ENCODE assay signal across 8 mouse cellular contexts in the genomic region with DNA sequence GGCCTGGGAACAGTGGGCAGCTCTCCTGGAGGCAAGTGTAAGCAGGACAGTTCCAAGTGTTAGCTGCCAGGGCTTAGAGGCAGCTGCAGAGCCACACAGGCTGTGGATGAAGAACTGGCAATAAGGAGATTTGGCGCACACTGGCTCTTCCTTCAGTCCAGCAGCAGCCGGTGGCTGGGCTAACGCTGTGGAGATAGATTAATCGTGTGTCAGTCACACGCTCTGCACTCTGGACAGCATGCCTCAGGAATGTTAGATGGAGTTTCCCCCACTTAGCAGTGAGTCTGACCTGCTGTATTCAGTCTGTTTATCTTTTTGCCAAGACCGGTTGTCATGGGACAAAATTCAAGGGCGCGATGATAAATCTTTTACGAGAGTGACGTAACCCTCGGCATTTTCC. TPM values are rescaled to one million over a fixed set of nuclear protein-coding genes. Genes with fewer than 3 reads are reported as not detected.
A peak's percentile ranks its signal among the peaks of the same experiment; 100 is the strongest.
DNase-seq lines count a peak whose midpoint lies in the region; ATAC-seq lines count a peak whose summit lies in the region.

No protein-coding gene starts in this region.

- no peaks in the 10 kb centered on the region for H3K9me3 ChIP-seq in forebrain, embryonic 12.5 days
- H3K9me3 ChIP-seq in hindbrain, embryonic 14.5 days (ENCODE audit: control insufficient read depth, low read length), result no peaks in the 10 kb centered on the region
- no peaks in the 10 kb centered on the region for H3K9me3 ChIP-seq in liver, embryonic 12.5 days (replicated peaks)
- H3K9me3 ChIP-seq in neural tube, embryonic 15.5 days (replicated peaks), result no peaks in the 10 kb centered on the region

- no peak overlapping the region for H3K4me3 ChIP-seq in forebrain, embryonic 12.5 days (replicated peaks)
- H3K4me3 ChIP-seq in hindbrain, embryonic 14.5 days (replicated peaks; ENCODE audit: low read length), result no peak overlapping the region
- no peak overlapping the region for H3K4me3 ChIP-seq in liver, embryonic 12.5 days
- no peak overlapping the region for H3K4me3 ChIP-seq in neural tube, embryonic 15.5 days (replicated peaks)

- peak; percentile 68 for DNase-seq in left cerebral cortex, postnatal 4 days
- DNase-seq in left cerebral cortex, adult 8-10 months (ENCODE audit: low spot score in 2 of 2), result no peak
- DNase-seq in hindbrain, embryonic 14.5 days (ENCODE audit: low spot score), result peak; percentile 38
- DNase-seq in spleen, postnatal 14 days (ENCODE audit: low spot score in 2 of 2), result no peak
- no peak for DNase-seq in frontal cortex, postnatal 25 days (ENCODE audit: low spot score in 2 of 2)

- H3K9ac ChIP-seq in forebrain, embryonic 12.5 days, result no peak overlapping the region
- H3K9ac ChIP-seq in hindbrain, embryonic 14.5 days, result no peak overlapping the region
- no peak overlapping the region for H3K9ac ChIP-seq in liver, embryonic 12.5 days
- no peak overlapping the region for H3K9ac ChIP-seq in neural tube, embryonic 15.5 days (replicated peaks)

- intact Hi-C loops in left cerebral cortex, postnatal 4 days (cut with DNase I), result no loop called here

- H3K27ac ChIP-seq in forebrain, embryonic 12.5 days, result 0 out of 2 replicates have a peak overlapping the region, but pooled peaks have one; percentile 9
- no peak overlapping the region for H3K27ac ChIP-seq in hindbrain, embryonic 14.5 days
- no peak overlapping the region for H3K27ac ChIP-seq in liver, embryonic 12.5 days
- H3K27ac ChIP-seq in neural tube, embryonic 15.5 days (replicated peaks), result no peak overlapping the region

- H3K27me3 ChIP-seq in forebrain, embryonic 12.5 days, result no peaks in the 10 kb centered on the region
- no peaks in the 10 kb centered on the region for H3K27me3 ChIP-seq in hindbrain, embryonic 14.5 days (ENCODE audit: control insufficient read depth, insufficient read depth, low read length)
- no peaks in the 10 kb centered on the region for H3K27me3 ChIP-seq in liver, embryonic 12.5 days (replicated peaks)
- no peaks in the 10 kb centered on the region for H3K27me3 ChIP-seq in neural tube, embryonic 15.5 days (replicated peaks)

- H3K36me3 ChIP-seq in forebrain, embryonic 12.5 days (replicated peaks), result no peaks in the 10 kb centered on the region
- H3K36me3 ChIP-seq in hindbrain, embryonic 14.5 days (replicated peaks; ENCODE audit: control insufficient read depth, insufficient read depth), result no peaks in the 10 kb centered on the region
- H3K36me3 ChIP-seq in liver, embryonic 12.5 days, result no peaks in the 10 kb centered on the region
- H3K36me3 ChIP-seq in neural tube, embryonic 15.5 days, result no peaks in the 10 kb centered on the region

- ATAC-seq in forebrain, embryonic 12.5 days (ENCODE audit: low FRiP score), result 0 out of 2 replicates have a peak, but pooled peaks have one; percentile 24
- peak; percentile 70 for ATAC-seq in hindbrain, embryonic 14.5 days (ENCODE audit: low FRiP score)
- ATAC-seq in liver, embryonic 12.5 days, result peak; percentile 67
- peak; percentile 58; the same call in 1 of the 2 replicates for ATAC-seq in neural tube, embryonic 15.5 days (ENCODE audit: low FRiP score)

- 66% methylated on average over 11 of the region's 11 CpGs for WGBS in forebrain, embryonic 12.5 days
- 52% methylated on average over 11 of the region's 11 CpGs for WGBS in hindbrain, embryonic 14.5 days
- 51% methylated on average over 11 of the region's 11 CpGs for WGBS in liver, embryonic 12.5 days (ENCODE audit: insufficient replicate concordance)
- WGBS in neural tube, embryonic 15.5 days, result 57% methylated on average over 11 of the region's 11 CpGs

- peaks cover 44% of the 10 kb centered on the region for H3K4me1 ChIP-seq in forebrain, embryonic 12.5 days
- peaks cover 9% of the 10 kb centered on the region; the same call in 1 of the 2 replicates for H3K4me1 ChIP-seq in hindbrain, embryonic 14.5 days (replicated peaks; ENCODE audit: control insufficient read depth, insufficient read depth, low read length)
- H3K4me1 ChIP-seq in liver, embryonic 12.5 days, result peaks cover 45% of the 10 kb centered on the region
- H3K4me1 ChIP-seq in neural tube, embryonic 15.5 days, result peaks cover 41% of the 10 kb centered on the region

- no peak overlapping the region for H3K4me2 ChIP-seq in forebrain, embryonic 12.5 days
- no peak overlapping the region for H3K4me2 ChIP-seq in hindbrain, embryonic 14.5 days (replicated peaks)
- no peak overlapping the region for H3K4me2 ChIP-seq in liver, embryonic 12.5 days
- no peak overlapping the region for H3K4me2 ChIP-seq in neural tube, embryonic 15.5 days

RNA-seq across cellular contexts. Expression of gene Flnb, which starts 35.9 kb away (rescaled TPM):
- 10 to 100 TPM; 36.3 to 44.4 TPM for total RNA-seq in left cerebral cortex, postnatal 4 days (2021)
- 10 to 100 TPM; 27.6 to 79.3 (median 41.4) TPM for total RNA-seq in left cerebral cortex, adult 8-10 months (2022)
- 21.3 and 22.9 TPM in 2 replicates for polyA plus RNA-seq in forebrain, embryonic 12.5 days (2016; fragmentation: Nextera tagmentation; extraction: Ambion mirVana)
- 7.4 and 9.0 TPM in 2 replicates for polyA plus RNA-seq in hindbrain, embryonic 14.5 days (2014; fragmentation: Nextera tagmentation; extraction: Ambion mirVana)
- 7.4 and 8.7 TPM in 2 replicates for polyA plus RNA-seq in liver, embryonic 12.5 days (2016; fragmentation: Nextera tagmentation; extraction: Ambion mirVana)
- 6.8 and 14.6 TPM in 2 replicates for polyA plus RNA-seq in neural tube, embryonic 15.5 days (2015; fragmentation: Nextera tagmentation; extraction: Ambion mirVana)

Comparison
In these comparisons a context has a peak if more than half of its experiments do, and no peak if none do; other contexts are left out.
1. DNase-seq: peak in left cerebral cortex, postnatal 4 days (single experiment) and hindbrain, embryonic 14.5 days (single experiment); none in left cerebral cortex, adult 8-10 months (0 of 2), spleen, postnatal 14 days (0 of 2) and frontal cortex, postnatal 25 days (0 of 2).
2. Peak in every context shown above with its lines, with median percentiles within 50 percentile points of each other: ATAC-seq.